Mouse (Mus musculus) adrenal gland, adult 10 weeks (tissue): Measurements from ENCODE around the gene Arl11. TPM values are rescaled to one million over a fixed set of nuclear protein-coding genes. Genes with fewer than 3 reads are reported as not detected.

Experiments used
- polyA plus RNA-seq: library from polyadenylated mRNA; stranded (reverse); fragments of 350-450 nt; fragmentation: Illumina TruSeq; extraction: RNeasy Lipid Tissue Mini Kit (QIAGEN cat#74804); gene quantifications from one replicate; pipeline ENCODE4 v1.2.3, GENCODE M21; 2014; ENCODE audit warnings: low read depth, low replicate concordance

Gene Arl11
- 0.82 TPM for polyA plus RNA-seq

GRCm38 (mm10) chr14:61309593-61309992 lies at the start of gene Arl11:
TSS of gene Arl11 (plus strand) at chr14:61309753.

GRCm38 (mm10) chr14:61360131-61360980 lies 50.8 kb downstream of the Arl11 start, which contains the start of gene Ebpl:
TSS of gene Ebpl (minus strand) at chr14:61360439.

Other genes with a start within 250 kb of the Arl11 start
- 16.6 TPM for gene Sacs, start 171.3 kb upstream of the Arl11 start, polyA plus RNA-seq
- 0.29 TPM for gene Sgcg, start 51.3 kb upstream of the Arl11 start, polyA plus RNA-seq
- gene Ebpl, start 50.7 kb downstream of the Arl11 start, polyA plus RNA-seq, result 3.8 TPM
- gene Kpna3, start 130.1 kb downstream of the Arl11 start, polyA plus RNA-seq, result 143 TPM
- gene Spryd7, start 247.1 kb downstream of the Arl11 start, polyA plus RNA-seq, result 86.9 TPM